Mouse (Mus musculus) thymus, adult 2 months (tissue): ENCODE data around the gene Rrbp1.

Experiments used
- CTCF ChIP-seq: fragments of 200-500 bp; IDR thresholded peaks from 2 replicates; pipeline ENCODE4 v1.5.1; 2012; ENCODE audit warnings: mild to moderate bottlenecking, control low read depth, low read length, moderate library complexity, borderline replicate concordance; ENCODE audit not compliant: control insufficient read depth, poor library complexity, insufficient read depth; ENCODE audit errors: extremely low read depth
- POLR2A ChIP-seq: fragments of 200-500 bp; IDR thresholded peaks from 2 replicates; pipeline ENCODE4 v1.6.1; 2012; ENCODE audit warnings: mild to moderate bottlenecking, low read length, control low read depth, moderate library complexity; ENCODE audit not compliant: control insufficient read depth, poor library complexity, insufficient read depth; ENCODE audit errors: extremely low read depth

- TF ChIP-seq POLR2A: no peak
- TF ChIP-seq CTCF: no peak
Measured at GRCm38 (mm10) chr2:144009081-144009480, 2.0 kb downstream of the Rrbp1 start.
